Mouse (Mus musculus) MEL (cell line): ENCODE results near the gene Kalrn. TPM values are rescaled to one million over a fixed set of nuclear protein-coding genes. Genes with fewer than 3 reads are reported as not detected.
A peak's percentile ranks its signal among the peaks of the same experiment; 100 is the strongest.

Experiments used
- DNase-seq: peaks from one replicate; pipeline ENCODE4 v3.0.0; 2011; ENCODE audit warnings: low read depth, low spot score
- H3K27ac ChIP-seq: 2 replicates; pipeline ENCODE4 v1.5.1; 2012; ENCODE audit warnings: low read depth, mild to moderate bottlenecking, control low read depth, low read length, moderate library complexity; ENCODE audit not compliant: control insufficient read depth
- H3K27me3 ChIP-seq, 2 experiments: fragments of 150-350 bp in 1 of 2; sonication (generic) in 1 of 2; 2 replicates each; pipeline ENCODE4 v1.6.1; 2012; ENCODE audit warnings: low read length in 2 of 2, mild to moderate bottlenecking in 2 of 2, improper control_type of control experiment in 1 of 2, moderate library complexity in 1 of 2; ENCODE audit not compliant: insufficient read depth in 2 of 2, control insufficient read depth in 1 of 2
- H3K36me3 ChIP-seq, 2 experiments: 2 replicates each; pipeline ENCODE4 v1.6.1; 2012 to 2014; ENCODE audit warnings: low read length in 2 of 2, improper control_type of control experiment in 1 of 2, inconsistent platforms in 1 of 2, mild to moderate bottlenecking in 1 of 2; ENCODE audit not compliant: insufficient read depth in 2 of 2, control insufficient read depth in 1 of 2
- H3K4me1 ChIP-seq, 2 experiments: fragments of 150-350 bp in 1 of 2; sonication (generic) in 1 of 2; 2 replicates each; pipeline ENCODE4 v1.6.1; 2012; ENCODE audit warnings: low read length in 2 of 2, improper control_type of control experiment in 1 of 2, mild to moderate bottlenecking in 1 of 2; ENCODE audit not compliant: insufficient read depth in 2 of 2, control insufficient read depth in 1 of 2
- H3K4me3 ChIP-seq, 2 experiments: fragments of 150-350 bp in 1 of 2; sonication (generic) in 1 of 2; 2 replicates each; pipeline ENCODE4 v1.5.1; 2012; ENCODE audit warnings: low read depth in 2 of 2, low read length in 2 of 2, mild to moderate bottlenecking in 2 of 2, moderate library complexity in 2 of 2, control low read depth in 1 of 2, improper control_type of control experiment in 1 of 2; ENCODE audit not compliant: control insufficient read depth in 1 of 2, insufficient read depth in 1 of 2
- H3K79me2 ChIP-seq: 2 replicates; pipeline ENCODE4 v1.6.1; 2012; ENCODE audit warnings: mild to moderate bottlenecking, low read length, moderate library complexity; ENCODE audit not compliant: control insufficient read depth, poor library complexity, insufficient read depth
- H3K9ac ChIP-seq: 2 replicates; pipeline ENCODE4 v1.6.1; 2012; ENCODE audit warnings: low read depth, mild to moderate bottlenecking, control low read depth, low read length, moderate library complexity; ENCODE audit not compliant: control insufficient read depth, poor library complexity, severe bottlenecking
- H3K9me3 ChIP-seq: fragments of 150-350 bp; sonication (generic); replicated peaks from 2 replicates; pipeline ENCODE4 v1.6.1; 2012; ENCODE audit warnings: mild to moderate bottlenecking, low read length, improper control_type of control experiment, moderate library complexity; ENCODE audit not compliant: insufficient read depth
- BHLHE40 ChIP-seq: IDR thresholded peaks from 2 replicates; pipeline ENCODE4 v1.6.1; 2012; ENCODE audit warnings: low read depth, mild to moderate bottlenecking, inconsistent platforms, low read length, improper control_type of control experiment, borderline replicate concordance
- CTCF ChIP-seq, 3 experiments: IDR thresholded peaks in 2 of 3; conservative IDR thresholded peaks in 1 of 3; 2 replicates each; pipeline ENCODE4 v1.5.1; 2011 to 2012; ENCODE audit warnings: low read length in 3 of 3, low read depth in 2 of 3, mild to moderate bottlenecking in 2 of 3, improper control_type of control experiment in 1 of 3, inconsistent platforms in 1 of 3, mixed read lengths in 1 of 3, moderate library complexity in 1 of 3; ENCODE audit not compliant: control insufficient read depth in 1 of 3, insufficient read depth in 1 of 3, poor library complexity in 1 of 3, severe bottlenecking in 1 of 3
- ETS1 ChIP-seq: IDR thresholded peaks from 2 replicates; pipeline ENCODE4 v1.6.1; 2012; ENCODE audit warnings: low read depth, mild to moderate bottlenecking, inconsistent platforms, low read length, improper control_type of control experiment, moderate library complexity
- GABPA ChIP-seq: IDR thresholded peaks from 2 replicates; pipeline ENCODE4 v1.6.1; 2012; ENCODE audit warnings: low read depth, mild to moderate bottlenecking, inconsistent platforms, low read length, improper control_type of control experiment, moderate library complexity
- HCFC1 ChIP-seq: IDR thresholded peaks from 2 replicates; pipeline ENCODE4 v1.6.1; 2012; ENCODE audit warnings: low read depth, mild to moderate bottlenecking, inconsistent platforms, low read length, improper control_type of control experiment, moderate library complexity
- KAT2A ChIP-seq: conservative IDR thresholded peaks from 2 replicates; pipeline ENCODE4 v1.6.1; 2012; ENCODE audit warnings: low read depth, low read length, improper control_type of control experiment, inconsistent platforms
- MAZ ChIP-seq: IDR thresholded peaks from 2 replicates; pipeline ENCODE4 v1.6.1; 2012; ENCODE audit warnings: low read depth, mild to moderate bottlenecking, inconsistent platforms, low read length, improper control_type of control experiment
- MXI1 ChIP-seq: IDR thresholded peaks from 2 replicates; pipeline ENCODE4 v1.6.1; 2011; ENCODE audit warnings: mild to moderate bottlenecking, low read depth, low read length, improper control_type of control experiment
- MYB ChIP-seq: IDR thresholded peaks from 2 replicates; pipeline ENCODE4 v1.6.1; 2011; ENCODE audit warnings: mild to moderate bottlenecking, low read depth, low read length, improper control_type of control experiment
- NELFE ChIP-seq: IDR thresholded peaks from 2 replicates; pipeline ENCODE4 v1.6.1; 2011; ENCODE audit warnings: low read depth, low read length, improper control_type of control experiment
- NRF1 ChIP-seq: IDR thresholded peaks from 2 replicates; pipeline ENCODE4 v1.6.1; 2014; ENCODE audit warnings: low read depth, mild to moderate bottlenecking, inconsistent platforms, low read length, improper control_type of control experiment, moderate library complexity; ENCODE audit not compliant: poor library complexity, insufficient read depth, severe bottlenecking
- POLR2A ChIP-seq, 2 experiments: IDR thresholded peaks; 2 replicates each; pipeline ENCODE4 v1.6.1; 2011 to 2012; ENCODE audit warnings: low read length in 2 of 2, mild to moderate bottlenecking in 2 of 2, control low read depth in 1 of 2, improper control_type of control experiment in 1 of 2, low read depth in 1 of 2, moderate library complexity in 1 of 2; ENCODE audit not compliant: control insufficient read depth in 1 of 2, insufficient read depth in 1 of 2, poor library complexity in 1 of 2
- POLR2AphosphoS2 ChIP-seq: IDR thresholded peaks from 2 replicates; pipeline ENCODE4 v1.6.1; 2011; ENCODE audit warnings: low read length, improper control_type of control experiment
- POLR2AphosphoS5 ChIP-seq: IDR thresholded peaks from 2 replicates; pipeline ENCODE4 v1.6.1; 2012; ENCODE audit warnings: low read depth, borderline replicate concordance, mild to moderate bottlenecking, inconsistent platforms, low read length, moderate library complexity, mixed read lengths
- RCOR1 ChIP-seq: IDR thresholded peaks from 2 replicates; pipeline ENCODE4 v1.6.1; 2012; ENCODE audit warnings: low read depth, mild to moderate bottlenecking, inconsistent platforms, low read length, improper control_type of control experiment
- SMC3 ChIP-seq: IDR thresholded peaks from 2 replicates; pipeline ENCODE4 v1.6.1; 2011; ENCODE audit warnings: low read depth, low read length, improper control_type of control experiment
- TAL1 ChIP-seq: IDR thresholded peaks from 2 replicates; pipeline ENCODE4 v1.6.1; 2012; ENCODE audit warnings: mild to moderate bottlenecking, inconsistent platforms, low read length, moderate library complexity, mixed read lengths
- TBP ChIP-seq: IDR thresholded peaks from 2 replicates; pipeline ENCODE4 v1.8.0; 2011; ENCODE audit warnings: low read depth, low read length, improper control_type of control experiment
- UBTF ChIP-seq: IDR thresholded peaks from 2 replicates; pipeline ENCODE4 v1.6.1; 2012; ENCODE audit warnings: low read depth, mild to moderate bottlenecking, inconsistent platforms, low read length, improper control_type of control experiment, moderate library complexity, borderline replicate concordance; ENCODE audit not compliant: insufficient read depth
- USF1 ChIP-seq: IDR thresholded peaks from 2 replicates; pipeline ENCODE4 v1.6.1; 2014; ENCODE audit warnings: low read depth, mild to moderate bottlenecking, inconsistent platforms, low read length, improper control_type of control experiment, moderate library complexity
- ZKSCAN1 ChIP-seq: IDR thresholded peaks from 2 replicates; pipeline ENCODE4 v1.6.1; 2012; ENCODE audit warnings: low read depth, mild to moderate bottlenecking, inconsistent platforms, low read length, improper control_type of control experiment, moderate library complexity
- ZMIZ1 ChIP-seq: IDR thresholded peaks from 2 replicates; pipeline ENCODE4 v1.6.1; 2012; ENCODE audit warnings: low read depth, mild to moderate bottlenecking, inconsistent platforms, low read length, improper control_type of control experiment, moderate library complexity
- ZNF384 ChIP-seq: IDR thresholded peaks from 2 replicates; pipeline ENCODE4 v1.6.1; 2012; ENCODE audit warnings: low read depth, mild to moderate bottlenecking, inconsistent platforms, low read length, improper control_type of control experiment
- polyA plus RNA-seq, 2 experiments: library from polyadenylated mRNA; stranded (reverse) in 1 of 2; unstranded in 1 of 2; fragments of >175 nt in 1 of 2; fragments of >200 nt in 1 of 2; gene quantifications; 2 replicates each; pipeline versions ENCODE4 v1.2.1 to v1.2.4; 2012; ENCODE audit warnings: low replicate concordance in 2 of 2, low read depth in 1 of 2; ENCODE audit not compliant: insufficient read length in 2 of 2, insufficient read depth in 1 of 2, missing spikeins in 1 of 2
- total RNA-seq: library from RNA; depleted of rRNA; stranded (reverse); fragments of 300-350 nt; gene quantifications from 2 replicates; pipeline ENCODE4 v1.2.3, GENCODE M21; 2012

The Kalrn gene
- total and polyA plus RNA-seq, 3 experiments: 10.4 to 11.8 TPM; not detected in 1

DNA sequence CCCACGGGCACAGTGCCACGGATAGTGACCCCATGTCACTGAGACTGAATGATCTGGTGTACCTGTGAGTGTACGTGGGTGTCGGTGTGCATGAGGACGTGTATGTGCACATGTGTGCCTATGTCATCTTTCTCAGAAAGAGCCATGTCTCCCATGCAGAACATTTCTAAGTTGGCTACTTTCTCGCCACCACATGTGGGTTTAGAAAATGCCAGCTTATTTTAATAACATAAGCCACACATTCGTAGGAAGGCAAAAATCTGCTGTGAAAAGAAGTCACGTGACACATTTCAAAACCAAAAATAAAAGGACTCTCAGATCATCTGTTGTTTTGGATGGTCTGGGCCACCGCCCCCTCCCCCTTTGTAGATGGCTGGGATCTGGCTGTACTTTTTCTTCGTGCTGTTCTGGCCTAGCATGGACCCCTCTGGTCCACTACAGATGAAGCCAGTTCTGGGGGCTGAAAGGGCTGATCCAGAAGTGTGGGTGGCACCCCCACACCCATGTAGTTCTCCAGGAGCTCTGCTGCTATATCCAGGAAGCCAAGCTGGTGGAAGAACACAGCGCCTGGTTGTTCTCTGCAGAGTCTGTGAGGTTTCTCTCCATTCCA, 400.7 kb downstream of the Kalrn start:
- H3K27ac ChIP-seq: no peak overlapping the region
- H3K36me3 ChIP-seq: no peaks in the 10 kb centered on the region; a peak in 1 of 4 replicates
- no peak overlapping the region for H3K9ac ChIP-seq
- no peaks in the 10 kb centered on the region for H3K9me3 ChIP-seq
- H3K4me3 ChIP-seq: no peak overlapping the region
- DNase-seq: no peak
- H3K79me2 ChIP-seq: no peaks in the 10 kb centered on the region
- H3K27me3 ChIP-seq: peaks cover 4 to 8% of the 10 kb centered on the region in 2 experiments
- 0 out of 4 replicates have a peak, but pooled peaks cover 0 to 2% of the 10 kb centered on the region in 2 experiments for H3K4me1 ChIP-seq
- TF ChIP-seq NRF1 (no peak), CTCF (IDR thresholded peaks at IDR 0.05 in 2 of 3, conservative IDR thresholded peaks at IDR 0.05 in 1 of 3; ENCODE audit: control insufficient read depth in 1 of 3, insufficient read depth in 1 of 3, low read depth in 2 of 3, low read length in 3 of 3, poor library complexity in 1 of 3, severe bottlenecking in 1 of 3) (no peak), ETS1 (no peak), MAZ (no peak), BHLHE40 (no peak), USF1 (peak; percentile 51)
- TF ChIP-seq, all 39 proteins: peak for 1

DNA sequence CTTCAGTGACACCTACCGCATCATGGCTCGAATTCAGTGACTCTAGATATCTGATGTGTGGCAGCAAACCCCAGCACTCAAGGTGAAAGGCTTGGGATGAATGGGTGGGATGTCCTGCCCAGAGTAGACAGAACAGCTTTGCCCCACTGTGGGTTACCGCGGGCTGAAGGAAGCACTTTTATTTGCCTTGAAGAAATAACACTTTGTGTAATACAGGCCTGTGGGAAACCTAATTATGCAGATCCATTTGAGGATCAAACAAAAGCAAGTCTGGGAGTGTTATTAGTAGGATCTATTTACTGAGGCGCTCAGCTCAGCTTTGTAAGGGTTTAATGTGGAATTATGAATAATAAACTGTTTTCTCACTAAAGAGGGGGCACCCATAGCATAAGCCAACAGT, 406.3 kb downstream of the Kalrn start:
- Histone ChIP-seq H3K4me1 (0 out of 4 replicates have a peak, but pooled peaks cover 0 to 2% of the 10 kb centered on the region in 2 experiments), H3K4me3 (no peak overlapping the region), H3K27me3 (peaks cover 6 to 7% of the 10 kb centered on the region in 2 experiments; a peak in 3 of 4 replicates), H3K27ac (no peak overlapping the region), H3K36me3 (no peaks in the 10 kb centered on the region; a peak in 1 of 4 replicates), H3K9ac (no peak overlapping the region), H3K79me2 (no peaks in the 10 kb centered on the region), H3K9me3 (no peaks in the 10 kb centered on the region)
- TF ChIP-seq NRF1 (no peak), KAT2A (no peak), MYB (no peak), UBTF (no peak), BHLHE40 (no peak), POLR2AphosphoS5 (no peak), ZMIZ1 (no peak), MXI1 (no peak), ZKSCAN1 (no peak), TBP (no peak), POLR2A (IDR thresholded peaks at IDR 0.05; ENCODE audit: control insufficient read depth in 1 of 2, insufficient read depth in 1 of 2, low read depth in 1 of 2, low read length in 2 of 2, poor library complexity in 1 of 2) (no peak), GABPA (no peak), RCOR1 (no peak), SMC3 (no peak), TAL1 (no peak), NELFE (no peak), HCFC1 (no peak), POLR2AphosphoS2 (no peak), ZNF384 (no peak)
- no peak for DNase-seq
